Mouse (Mus musculus) thymus, adult 2 months (tissue): ENCODE measurements around the gene Eid2b. TPM values are rescaled to one million over a fixed set of nuclear protein-coding genes. Genes with fewer than 3 reads are reported as not detected.
A peak's percentile ranks its signal among the peaks of the same experiment; 100 is the strongest.

Experiments
- DNase-seq: peaks from one replicate; pipeline ENCODE4 v3.0.0; 2021
- H3K27ac ChIP-seq: fragments of 200-500 bp; 2 replicates; pipeline ENCODE4 v1.5.1; 2012; ENCODE audit warnings: low read length, control low read depth; ENCODE audit not compliant: control insufficient read depth, insufficient read depth
- H3K27me3 ChIP-seq: fragments of 200-500 bp; 2 replicates; pipeline ENCODE4 v1.6.1; 2012; ENCODE audit warnings: mild to moderate bottlenecking, low read length, moderate library complexity, mixed read lengths; ENCODE audit not compliant: control insufficient read depth, insufficient read depth
- H3K36me3 ChIP-seq: fragments of 200-500 bp; 2 replicates; pipeline ENCODE4 v1.6.1; 2012; ENCODE audit warnings: mild to moderate bottlenecking, low read length, moderate library complexity; ENCODE audit not compliant: control insufficient read depth, insufficient read depth
- H3K4me1 ChIP-seq: fragments of 200-500 bp; replicated peaks from 2 replicates; pipeline ENCODE4 v1.6.1; 2012; ENCODE audit warnings: low read length; ENCODE audit not compliant: control insufficient read depth, insufficient read depth
- H3K4me3 ChIP-seq: fragments of 200-500 bp; 2 replicates; pipeline ENCODE4 v1.5.1; 2012; ENCODE audit warnings: mild to moderate bottlenecking, low read length, control low read depth, moderate library complexity; ENCODE audit not compliant: control insufficient read depth, insufficient read depth
- CTCF ChIP-seq: fragments of 200-500 bp; IDR thresholded peaks from 2 replicates; pipeline ENCODE4 v1.5.1; 2012; ENCODE audit warnings: mild to moderate bottlenecking, control low read depth, low read length, moderate library complexity, borderline replicate concordance; ENCODE audit not compliant: control insufficient read depth, poor library complexity, insufficient read depth; ENCODE audit errors: extremely low read depth
- POLR2A ChIP-seq: fragments of 200-500 bp; IDR thresholded peaks from 2 replicates; pipeline ENCODE4 v1.6.1; 2012; ENCODE audit warnings: mild to moderate bottlenecking, low read length, control low read depth, moderate library complexity; ENCODE audit not compliant: control insufficient read depth, poor library complexity, insufficient read depth; ENCODE audit errors: extremely low read depth
- WGBS: fragments of 180-500 bp; shearing (Covaris S2); methylation state at CpG from one replicate; pipeline ENCODE4 v1.1.7; 2018; 5-methylcytosine and 5-hydroxymethylcytosine counted together
- polyA plus RNA-seq: library from polyadenylated mRNA; depleted of rRNA; stranded (reverse); fragments of >200 nt; gene quantifications from 2 replicates; pipeline ENCODE4 v1.2.3, GENCODE M21; 2012

Eid2b gene
- polyA plus RNA-seq, 1 experiment: 8.7 TPM

GRCm38 (mm10) chr7:28311926-28312543, 34.5 kb downstream of the Eid2b start, which contains the start of gene Timm50:
Gene Timm50, minus strand, starts transcription at chr7:28312072.
- peak; percentile 98 for DNase-seq
- no peak within 1 kb of the TSS for H3K27ac ChIP-seq
- H3K36me3 ChIP-seq: peaks cover 30% of the 10 kb centered on the region
- peak within 1 kb of the TSS; percentile 69 for H3K4me3 ChIP-seq
- 1% methylated on average over 45 of the region's 45 CpGs for WGBS
- H3K4me1 ChIP-seq: peaks cover 7% of the 10 kb centered on the region
- TF ChIP-seq CTCF: 0 out of 2 replicates have a peak, but pooled peaks have one; percentile 45
- peak; percentile 73; the same call in 1 of the 2 replicates for TF ChIP-seq POLR2A
- no peaks in the 10 kb centered on the region for H3K27me3 ChIP-seq

GRCm38 (mm10) chr7:28318036-28318435, 40.5 kb downstream of the Eid2b start:
- H3K36me3 ChIP-seq: peaks cover 83% of the 10 kb centered on the region
- no peak for DNase-seq
- no peak overlapping the region for H3K27ac ChIP-seq
- no peaks in the 10 kb centered on the region for H3K4me1 ChIP-seq
- TF ChIP-seq CTCF (no peak), POLR2A (no peak)
- H3K27me3 ChIP-seq: no peaks in the 10 kb centered on the region
- 92% methylated on average over 3 of the region's 3 CpGs for WGBS
- no peak overlapping the region for H3K4me3 ChIP-seq

GRCm38 (mm10) chr7:28318714-28319113, 41.2 kb downstream of the Eid2b start:
- Histone ChIP-seq H3K36me3 (peaks cover 90% of the 10 kb centered on the region), H3K4me3 (no peak overlapping the region), H3K27ac (no peak overlapping the region), H3K27me3 (no peaks in the 10 kb centered on the region), H3K4me1 (no peaks in the 10 kb centered on the region)
- DNase-seq: no peak
- no peak for TF ChIP-seq CTCF
- TF ChIP-seq POLR2A: no peak
- 97% methylated on average over 17 of the region's 17 CpGs for WGBS

- peaks cover 96% of the 10 kb centered on the region for H3K36me3 ChIP-seq
- no peaks in the 10 kb centered on the region for H3K27me3 ChIP-seq
- TF ChIP-seq POLR2A (no peak), CTCF (no peak)
- DNase-seq: no peak
- 68% methylated on average over 15 of the region's 15 CpGs for WGBS
- H3K27ac ChIP-seq: no peak overlapping the region
- H3K4me3 ChIP-seq: no peak overlapping the region
- no peaks in the 10 kb centered on the region for H3K4me1 ChIP-seq
Measured at GRCm38 (mm10) chr7:28321974-28322720, 44.6 kb downstream of the Eid2b start.

- Histone ChIP-seq H3K27ac (no peak overlapping the region), H3K36me3 (peaks cover 94% of the 10 kb centered on the region), H3K27me3 (no peaks in the 10 kb centered on the region), H3K4me1 (no peaks in the 10 kb centered on the region), H3K4me3 (no peak overlapping the region)
- TF ChIP-seq POLR2A (no peak), CTCF (no peak)
- DNase-seq: no peak
- WGBS: 97% methylated on average over 8 of the region's 8 CpGs
Measured at GRCm38 (mm10) chr7:28325293-28325692, 47.8 kb downstream of the Eid2b start.

GRCm38 (mm10) chr7:28326457-28326856, 48.9 kb downstream of the Eid2b start:
- no peaks in the 10 kb centered on the region for H3K27me3 ChIP-seq
- no peak for TF ChIP-seq CTCF
- TF ChIP-seq POLR2A: no peak
- no peak for DNase-seq
- WGBS: 90% methylated on average over 4 of the region's 4 CpGs
- peaks cover 89% of the 10 kb centered on the region for H3K36me3 ChIP-seq
- no peak overlapping the region for H3K27ac ChIP-seq
- no peaks in the 10 kb centered on the region for H3K4me1 ChIP-seq
- H3K4me3 ChIP-seq: no peak overlapping the region
